Mouse (Mus musculus) CH12.LX (cell line): Measurements from ENCODE around the gene Opcml.

Experiments used
- CTCF ChIP-seq, 2 experiments: IDR thresholded peaks in 1 of 2; conservative IDR thresholded peaks in 1 of 2; 2 replicates each; pipeline ENCODE4 v1.5.1; 2011 to 2012; ENCODE audit warnings: low read depth in 2 of 2, low read length in 2 of 2, improper control_type of control experiment in 1 of 2, inconsistent platforms in 1 of 2, mild to moderate bottlenecking in 1 of 2, moderate library complexity in 1 of 2
- E2F4 ChIP-seq: IDR thresholded peaks from 2 replicates; pipeline ENCODE4 v1.6.1; 2011; ENCODE audit warnings: low read depth, low read length, improper control_type of control experiment; ENCODE audit not compliant: insufficient replicate concordance
- EP300 ChIP-seq: IDR thresholded peaks from 2 replicates; pipeline ENCODE4 v1.6.1; 2011; ENCODE audit warnings: low read length, improper control_type of control experiment
- JUND ChIP-seq: conservative IDR thresholded peaks from 2 replicates; pipeline ENCODE4 v1.6.1; 2011; ENCODE audit warnings: low read depth, low read length, improper control_type of control experiment
- MEF2A ChIP-seq: IDR thresholded peaks from 2 replicates; pipeline ENCODE4 v1.6.1; 2014; ENCODE audit warnings: low read depth, mild to moderate bottlenecking, inconsistent platforms, low read length, improper control_type of control experiment, borderline replicate concordance
- POLR2A ChIP-seq: IDR thresholded peaks from 2 replicates; pipeline ENCODE4 v1.6.1; 2011; ENCODE audit warnings: low read depth, mild to moderate bottlenecking, improper control_type of control experiment, low read length
- RAD21 ChIP-seq: IDR thresholded peaks from 2 replicates; pipeline ENCODE4 v1.6.1; 2011; ENCODE audit warnings: low read depth, mild to moderate bottlenecking, low read length, improper control_type of control experiment, moderate library complexity
- SMC3 ChIP-seq: IDR thresholded peaks from 2 replicates; pipeline ENCODE4 v1.6.1; 2011; ENCODE audit warnings: low read depth, low read length, improper control_type of control experiment

GRCm38 (mm10) chr9:28474586-28474985 is 684.0 kb downstream of the Opcml start:
- TF ChIP-seq MEF2A: no peak
- TF ChIP-seq RAD21: no peak
- no peak for TF ChIP-seq JUND
- TF ChIP-seq CTCF (conservative IDR thresholded peaks at IDR 0.05 in 1 of 2, IDR thresholded peaks at IDR 0.05 in 1 of 2; ENCODE audit: low read depth in 2 of 2, low read length in 2 of 2): no peak
- TF ChIP-seq E2F4: no peak
- no peak for TF ChIP-seq POLR2A
- TF ChIP-seq SMC3: no peak
- no peak for TF ChIP-seq EP300
